Mouse (Mus musculus): Measurements from ENCODE around the gene Ache. TPM values are rescaled to one million over a fixed set of nuclear protein-coding genes. Genes with fewer than 3 reads are reported as not detected.

Gene Ache
- total and polyA plus RNA-seq, 2 experiments, result 0.28 to 0.55 TPM

DNA sequence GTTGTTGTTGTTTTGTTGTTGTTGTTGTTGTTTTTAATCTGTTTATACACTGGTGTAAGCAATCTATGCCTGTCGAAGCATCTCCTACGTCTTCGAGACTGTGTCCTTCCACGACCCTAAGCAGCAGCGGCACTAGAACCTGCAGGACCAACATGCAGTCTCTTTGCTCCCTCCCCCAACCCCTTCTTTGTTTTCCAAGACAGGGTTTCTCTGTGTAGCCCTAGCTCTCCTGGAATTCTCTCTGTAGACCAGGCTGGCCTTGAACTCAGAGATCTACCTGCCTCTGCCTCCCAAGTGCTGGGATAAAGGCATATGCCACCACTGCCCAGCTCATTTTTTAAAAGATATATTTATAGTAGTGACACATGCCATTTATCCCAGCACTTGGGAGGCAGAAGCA is 56.1 kb downstream of the Ache start:
- 98% methylated on average over 5 of the region's 5 CpGs for WGBS
- Histone ChIP-seq H3K36me3 (ENCODE audit: control insufficient read depth, insufficient read depth, low read length) (no peaks in the 10 kb centered on the region), H3K9ac (ENCODE audit: low read depth, low read length) (no peak overlapping the region), H3K79me2 (ENCODE audit: control insufficient read depth, insufficient read depth, low read length) (no peaks in the 10 kb centered on the region), H3K27ac (replicated peaks; ENCODE audit: insufficient read depth, low read depth, low read length) (no peak overlapping the region), H3K27me3 (ENCODE audit: control insufficient read depth, insufficient read depth, low read length) (no peaks in the 10 kb centered on the region), H3K4me1 (ENCODE audit: control insufficient read depth, insufficient read depth, low read length) (peaks cover 13% of the 10 kb centered on the region), H3K4me3 (ENCODE audit: insufficient read depth, low read depth, low read length) (no peak overlapping the region)
- TF ChIP-seq POLR2A (IDR thresholded peaks at IDR 0.05; ENCODE audit: extremely low read depth, insufficient read depth, low read length) (no peak), CTCF (IDR thresholded peaks at IDR 0.05; ENCODE audit: low read depth, low read length) (no peak)
- no peak for DNase-seq (ENCODE audit: extremely low read depth, low read depth, low spot score)

DNA sequence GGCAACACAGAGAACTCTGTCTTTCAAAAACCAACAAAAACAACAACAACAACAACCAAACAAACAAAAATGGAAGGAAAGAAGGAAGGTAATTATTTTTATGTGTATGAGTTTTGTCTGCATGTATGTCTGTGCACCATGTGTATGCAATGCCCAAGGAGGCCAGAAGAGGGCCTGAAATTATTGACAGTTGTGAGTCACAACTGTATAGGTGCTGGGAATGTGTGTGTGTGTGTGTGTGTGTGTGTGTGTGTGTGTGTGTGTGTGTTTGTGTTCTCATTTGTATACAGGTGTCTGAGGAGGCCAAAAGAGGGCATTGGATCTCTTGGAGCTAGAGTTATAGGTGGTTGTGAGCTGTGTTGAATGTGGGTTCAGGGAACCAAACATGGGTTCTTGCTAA is 56.5 kb downstream of the Ache start:
- H3K4me1 ChIP-seq (ENCODE audit: control insufficient read depth, insufficient read depth, low read length), result peaks cover 13% of the 10 kb centered on the region
- H3K79me2 ChIP-seq (ENCODE audit: control insufficient read depth, insufficient read depth, low read length), result no peaks in the 10 kb centered on the region
- no peak overlapping the region for H3K9ac ChIP-seq (ENCODE audit: low read depth, low read length)
- no peaks in the 10 kb centered on the region for H3K27me3 ChIP-seq (ENCODE audit: control insufficient read depth, insufficient read depth, low read length)
- no peak overlapping the region for H3K27ac ChIP-seq (replicated peaks; ENCODE audit: insufficient read depth, low read depth, low read length)
- DNase-seq (ENCODE audit: extremely low read depth, low read depth, low spot score), result no peak
- TF ChIP-seq POLR2A (IDR thresholded peaks at IDR 0.05; ENCODE audit: extremely low read depth, insufficient read depth, low read length) (no peak), CTCF (IDR thresholded peaks at IDR 0.05; ENCODE audit: low read depth, low read length) (no peak)
- H3K4me3 ChIP-seq (ENCODE audit: insufficient read depth, low read depth, low read length), result no peak overlapping the region
- no peaks in the 10 kb centered on the region for H3K36me3 ChIP-seq (ENCODE audit: control insufficient read depth, insufficient read depth, low read length)

Other genes with a start within 250 kb of the Ache start
- 21.5 and 23.8 TPM in 2 replicates for gene Ap1s1, start 241.4 kb upstream of the Ache start, total RNA-seq (2014; rRNA removed)
- gene Ap1s1, start 241.4 kb upstream of the Ache start, polyA plus RNA-seq (2012; rRNA removed), result 24.1 and 25.6 TPM in 2 replicates
- gene Serpine1, start 215.3 kb upstream of the Ache start, total RNA-seq (2014; rRNA removed), result 0.83 and 1.9 TPM in 2 replicates
- gene Serpine1, start 215.3 kb upstream of the Ache start, polyA plus RNA-seq (2012; rRNA removed), result 0.12 and 0.32 TPM in 2 replicates
- 9.3 and 11.2 TPM in 2 replicates for gene Trim56, start 171.3 kb upstream of the Ache start, total RNA-seq (2014; rRNA removed)
- 4.3 and 5.7 TPM in 2 replicates for gene Trim56, start 171.3 kb upstream of the Ache start, polyA plus RNA-seq (2012; rRNA removed)
- gene Muc3, start 138.2 kb upstream of the Ache start, total RNA-seq (2014; rRNA removed), result 0.28 TPM in 1 of 2 replicates, not detected in the other
- 0.19 and 0.37 TPM in 2 replicates for gene Muc3, start 138.2 kb upstream of the Ache start, polyA plus RNA-seq (2012; rRNA removed)
- gene Muc3a, start 75.1 kb upstream of the Ache start, total RNA-seq (2014; rRNA removed), result not detected in 2 replicates
- gene Muc3a, start 75.1 kb upstream of the Ache start, polyA plus RNA-seq (2012; rRNA removed), result 0.10 and 0.12 TPM in 2 replicates
- gene Ufsp1, start 7.1 kb downstream of the Ache start, total RNA-seq (2014; rRNA removed), result 1.1 and 1.4 TPM in 2 replicates
- gene Ufsp1, start 7.1 kb downstream of the Ache start, polyA plus RNA-seq (2012; rRNA removed), result 6.3 and 7.9 TPM in 2 replicates
- gene Srrt, start 20.2 kb downstream of the Ache start, total RNA-seq (2014; rRNA removed), result 20.7 and 25.2 TPM in 2 replicates
- gene Srrt, start 20.2 kb downstream of the Ache start, polyA plus RNA-seq (2012; rRNA removed), result 36.2 and 61.5 TPM in 2 replicates
- gene Trip6, start 26.9 kb downstream of the Ache start, total RNA-seq (2014; rRNA removed), result 5.8 and 6.5 TPM in 2 replicates
- gene Trip6, start 26.9 kb downstream of the Ache start, polyA plus RNA-seq (2012; rRNA removed), result 14.7 and 25.0 TPM in 2 replicates
- 4.0 and 4.7 TPM in 2 replicates for gene Slc12a9, start 46.1 kb downstream of the Ache start, total RNA-seq (2014; rRNA removed)
- 11.9 and 20.3 TPM in 2 replicates for gene Slc12a9, start 46.1 kb downstream of the Ache start, polyA plus RNA-seq (2012; rRNA removed)
- 10.8 and 15.5 TPM in 2 replicates for gene Ephb4, start 62.6 kb downstream of the Ache start, total RNA-seq (2014; rRNA removed)
- gene Ephb4, start 62.6 kb downstream of the Ache start, polyA plus RNA-seq (2012; rRNA removed), result 14.0 and 14.1 TPM in 2 replicates
- gene Zan, start 189.5 kb downstream of the Ache start, total RNA-seq (2014; rRNA removed), result under 0.01 TPM in 1 of 2 replicates, not detected in the other
- gene Zan, start 189.5 kb downstream of the Ache start, polyA plus RNA-seq (2012; rRNA removed), result 0.02 TPM in 1 of 2 replicates, not detected in the other
- 5.9 and 8.0 TPM in 2 replicates for gene Pop7, start 215.0 kb downstream of the Ache start, total RNA-seq (2014; rRNA removed)
- 15.4 and 17.8 TPM in 2 replicates for gene Pop7, start 215.0 kb downstream of the Ache start, polyA plus RNA-seq (2012; rRNA removed)
- 2.7 and 4.2 TPM in 2 replicates for gene Gigyf1, start 231.0 kb downstream of the Ache start, total RNA-seq (2014; rRNA removed)
- 9.3 and 14.0 TPM in 2 replicates for gene Gigyf1, start 231.0 kb downstream of the Ache start, polyA plus RNA-seq (2012; rRNA removed)
- gene Epo, start 245.7 kb downstream of the Ache start, total RNA-seq (2014; rRNA removed), result not detected in 2 replicates
- gene Epo, start 245.7 kb downstream of the Ache start, polyA plus RNA-seq (2012; rRNA removed), result not detected in 2 replicates
- gene Gnb2, start 246.0 kb downstream of the Ache start, total RNA-seq (2014; rRNA removed), result 87.2 and 134 TPM in 2 replicates
- 332 and 431 TPM in 2 replicates for gene Gnb2, start 246.0 kb downstream of the Ache start, polyA plus RNA-seq (2012; rRNA removed)

Data from liver, adult 2 months (tissue).